Mouse (Mus musculus): ENCODE data around the gene Agbl1. TPM values are rescaled to one million over a fixed set of nuclear protein-coding genes. Genes with fewer than 3 reads are reported as not detected.

The Agbl1 gene
- polyA plus RNA-seq, 1 experiment from 2014 or later = not detected

- TF ChIP-seq CTCF (IDR thresholded peaks at IDR 0.05; ENCODE audit: low read depth) = no peak
- Histone ChIP-seq H3K9me3 (ENCODE audit: low read depth, low read length) (no peaks in the 10 kb centered on the region), H3K27ac (ENCODE audit: low read depth) (no peak overlapping the region), H3K9ac (no peak overlapping the region), H3K4me1 (ENCODE audit: insufficient read depth) (no peaks in the 10 kb centered on the region), H3K36me3 (ENCODE audit: insufficient read depth) (no peaks in the 10 kb centered on the region), H3K4me2 (no peak overlapping the region), H3K4me3 (ENCODE audit: low read depth, low read length) (no peak overlapping the region), H3K27me3 (ENCODE audit: insufficient read depth, low read length) (no peaks in the 10 kb centered on the region)
- ATAC-seq (ENCODE audit: insufficient read depth) = no peak
- 97% methylated on average over 4 of the region's 4 CpGs for WGBS
- no peak for DNase-seq
These were observed 109.6 kb downstream of the Agbl1 start for GRCm38 (mm10) chr7:76339308-76339707.

GRCm38 (mm10) chr7:76341601-76342000 is 111.9 kb downstream of the Agbl1 start:
- H3K4me2 ChIP-seq = no peak overlapping the region
- ATAC-seq (ENCODE audit: insufficient read depth) (no peak), DNase-seq (no peak)
- WGBS = 91% methylated on average over 1 of the region's 1 CpGs
- H3K9ac ChIP-seq = no peak overlapping the region
- H3K27ac ChIP-seq (ENCODE audit: low read depth) = no peak overlapping the region
- no peaks in the 10 kb centered on the region for H3K9me3 ChIP-seq (ENCODE audit: low read depth, low read length)
- no peaks in the 10 kb centered on the region for H3K4me1 ChIP-seq (ENCODE audit: insufficient read depth)
- H3K36me3 ChIP-seq (ENCODE audit: insufficient read depth) = no peaks in the 10 kb centered on the region
- H3K27me3 ChIP-seq (ENCODE audit: insufficient read depth, low read length) = no peaks in the 10 kb centered on the region
- no peak for TF ChIP-seq CTCF (IDR thresholded peaks at IDR 0.05; ENCODE audit: low read depth)
- no peak overlapping the region for H3K4me3 ChIP-seq (ENCODE audit: low read depth, low read length)

- no peak overlapping the region for H3K9ac ChIP-seq
- no peak overlapping the region for H3K4me2 ChIP-seq
- ATAC-seq (ENCODE audit: insufficient read depth) (no peak), DNase-seq (peak; percentile 23)
- H3K9me3 ChIP-seq (ENCODE audit: low read depth, low read length) = no peaks in the 10 kb centered on the region
- H3K36me3 ChIP-seq (ENCODE audit: insufficient read depth) = no peaks in the 10 kb centered on the region
- TF ChIP-seq CTCF (IDR thresholded peaks at IDR 0.05; ENCODE audit: low read depth) = no peak
- H3K4me3 ChIP-seq (ENCODE audit: low read depth, low read length) = no peak overlapping the region
- no peaks in the 10 kb centered on the region for H3K27me3 ChIP-seq (ENCODE audit: insufficient read depth, low read length)
- WGBS = 50% methylated on average over 10 of the region's 10 CpGs
- no peak overlapping the region for H3K27ac ChIP-seq (ENCODE audit: low read depth)
- H3K4me1 ChIP-seq (ENCODE audit: insufficient read depth) = no peaks in the 10 kb centered on the region
These were observed 123.8 kb downstream of the Agbl1 start for GRCm38 (mm10) chr7:76353469-76353868.

- Histone ChIP-seq H3K27me3 (ENCODE audit: insufficient read depth, low read length) (no peaks in the 10 kb centered on the region), H3K4me1 (ENCODE audit: insufficient read depth) (no peaks in the 10 kb centered on the region), H3K4me2 (no peak overlapping the region), H3K27ac (ENCODE audit: low read depth) (no peak overlapping the region), H3K4me3 (ENCODE audit: low read depth, low read length) (no peak overlapping the region), H3K9me3 (ENCODE audit: low read depth, low read length) (no peaks in the 10 kb centered on the region), H3K36me3 (ENCODE audit: insufficient read depth) (no peaks in the 10 kb centered on the region), H3K9ac (no peak overlapping the region)
- TF ChIP-seq CTCF (IDR thresholded peaks at IDR 0.05; ENCODE audit: low read depth) = peak; percentile 63
- ATAC-seq (ENCODE audit: insufficient read depth) (no peak), DNase-seq (peak; percentile 89)
- 14% methylated on average over 3 of the region's 3 CpGs for WGBS
These were observed 124.8 kb downstream of the Agbl1 start for GRCm38 (mm10) chr7:76354510-76354909.

- H3K27ac ChIP-seq (ENCODE audit: low read depth) = no peak overlapping the region
- no peak for ATAC-seq (ENCODE audit: insufficient read depth)
- H3K9ac ChIP-seq = no peak overlapping the region
- H3K9me3 ChIP-seq (ENCODE audit: low read depth, low read length) = no peaks in the 10 kb centered on the region
- H3K4me2 ChIP-seq = no peak overlapping the region
- H3K36me3 ChIP-seq (ENCODE audit: insufficient read depth) = no peaks in the 10 kb centered on the region
- H3K27me3 ChIP-seq (ENCODE audit: insufficient read depth, low read length) = no peaks in the 10 kb centered on the region
- 56% methylated on average over 4 of the region's 4 CpGs for WGBS
- TF ChIP-seq CTCF (IDR thresholded peaks at IDR 0.05; ENCODE audit: low read depth) = no peak
- H3K4me1 ChIP-seq (ENCODE audit: insufficient read depth) = no peaks in the 10 kb centered on the region
- DNase-seq = no peak
- H3K4me3 ChIP-seq (ENCODE audit: low read depth, low read length) = no peak overlapping the region
These were observed 141.6 kb downstream of the Agbl1 start for GRCm38 (mm10) chr7:76371269-76371668.

GRCm38 (mm10) chr7:76379493-76379892 is 149.8 kb downstream of the Agbl1 start:
- H3K4me1 ChIP-seq (ENCODE audit: insufficient read depth) = no peaks in the 10 kb centered on the region
- H3K4me3 ChIP-seq (ENCODE audit: low read depth, low read length) = no peak overlapping the region
- no peak for DNase-seq
- H3K27ac ChIP-seq (ENCODE audit: low read depth) = no peak overlapping the region
- TF ChIP-seq CTCF (IDR thresholded peaks at IDR 0.05; ENCODE audit: low read depth) = no peak
- 87% methylated on average over 3 of the region's 3 CpGs for WGBS
- no peaks in the 10 kb centered on the region for H3K9me3 ChIP-seq (ENCODE audit: low read depth, low read length)
- H3K36me3 ChIP-seq (ENCODE audit: insufficient read depth) = no peaks in the 10 kb centered on the region
- no peak overlapping the region for H3K9ac ChIP-seq
- no peak for ATAC-seq (ENCODE audit: insufficient read depth)
- no peak overlapping the region for H3K4me2 ChIP-seq
- H3K27me3 ChIP-seq (ENCODE audit: insufficient read depth, low read length) = no peaks in the 10 kb centered on the region

- no peak overlapping the region for H3K4me2 ChIP-seq
- 75% methylated on average over 2 of the region's 2 CpGs for WGBS
- ATAC-seq (ENCODE audit: insufficient read depth) = no peak
- no peak for DNase-seq
- no peaks in the 10 kb centered on the region for H3K4me1 ChIP-seq (ENCODE audit: insufficient read depth)
- no peak overlapping the region for H3K27ac ChIP-seq (ENCODE audit: low read depth)
- no peak overlapping the region for H3K4me3 ChIP-seq (ENCODE audit: low read depth, low read length)
- H3K9ac ChIP-seq = no peak overlapping the region
- no peaks in the 10 kb centered on the region for H3K9me3 ChIP-seq (ENCODE audit: low read depth, low read length)
- H3K36me3 ChIP-seq (ENCODE audit: insufficient read depth) = no peaks in the 10 kb centered on the region
- TF ChIP-seq CTCF (IDR thresholded peaks at IDR 0.05; ENCODE audit: low read depth) = no peak
- no peaks in the 10 kb centered on the region for H3K27me3 ChIP-seq (ENCODE audit: insufficient read depth, low read length)
These were observed 152.3 kb downstream of the Agbl1 start for GRCm38 (mm10) chr7:76381986-76382385.

GRCm38 (mm10) chr7:76389240-76389639 is 159.6 kb downstream of the Agbl1 start:
- H3K4me2 ChIP-seq = no peak overlapping the region
- H3K4me1 ChIP-seq (ENCODE audit: insufficient read depth) = no peaks in the 10 kb centered on the region
- no peaks in the 10 kb centered on the region for H3K27me3 ChIP-seq (ENCODE audit: insufficient read depth, low read length)
- H3K27ac ChIP-seq (ENCODE audit: low read depth) = no peak overlapping the region
- no peak overlapping the region for H3K4me3 ChIP-seq (ENCODE audit: low read depth, low read length)
- no peak overlapping the region for H3K9ac ChIP-seq
- H3K9me3 ChIP-seq (ENCODE audit: low read depth, low read length) = no peaks in the 10 kb centered on the region
- 29% methylated on average over 5 of the region's 5 CpGs for WGBS
- DNase-seq (peak; percentile 76), ATAC-seq (ENCODE audit: insufficient read depth) (no peak)
- no peaks in the 10 kb centered on the region for H3K36me3 ChIP-seq (ENCODE audit: insufficient read depth)
- TF ChIP-seq CTCF (IDR thresholded peaks at IDR 0.05; ENCODE audit: low read depth) = no peak
